Mouse (Mus musculus) left cerebral cortex, postnatal 14 days (tissue): ENCODE measurements around the gene Pan2. TPM values are rescaled to one million over a fixed set of nuclear protein-coding genes. Genes with fewer than 3 reads are reported as not detected.

Source experiments
- DNase-seq, 2 experiments: peaks; one replicate each; pipeline ENCODE4 v3.0.0; 2021 to 2022; ENCODE audit warnings: low spot score in 2 of 2, mixed read lengths in 1 of 2
- intact Hi-C: fragments of 180-260 bp; cut with DNase I; formaldehyde crosslinking; loops from one replicate; pipeline ENCODE4 v1.15.1; 2025
- total RNA-seq, 2 experiments: library from RNA; stranded (reverse); gene quantifications; 2 replicates each; pipeline ENCODE4 v1.2.3; 2021

The Pan2 gene
- total RNA-seq, 2 experiments from 2014 or later = 13.3 to 13.4 TPM

DNA sequence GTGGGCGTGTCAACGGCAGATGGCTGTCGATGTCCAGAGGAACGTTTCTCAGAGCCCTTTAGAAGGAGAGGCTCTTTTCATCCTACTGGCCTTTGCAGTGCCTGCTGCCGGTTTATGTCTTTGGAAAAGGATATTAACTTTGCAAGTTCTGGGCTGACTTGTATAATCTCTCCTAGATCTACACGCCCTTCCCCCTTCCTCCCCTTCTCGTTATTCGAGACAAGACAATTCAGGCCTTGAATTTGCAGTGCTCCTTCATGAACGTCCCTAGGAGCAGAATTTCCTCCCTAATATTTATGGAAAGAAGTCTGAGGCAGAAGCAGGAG is 66.0 kb downstream of the Pan2 start:
- intact Hi-C loops = loop anchor here (5.0 kb wide), 1 partner anchor 88 kb away; the partner anchor contains the start of gene Smarcc2
- no peak for DNase-seq

DNA sequence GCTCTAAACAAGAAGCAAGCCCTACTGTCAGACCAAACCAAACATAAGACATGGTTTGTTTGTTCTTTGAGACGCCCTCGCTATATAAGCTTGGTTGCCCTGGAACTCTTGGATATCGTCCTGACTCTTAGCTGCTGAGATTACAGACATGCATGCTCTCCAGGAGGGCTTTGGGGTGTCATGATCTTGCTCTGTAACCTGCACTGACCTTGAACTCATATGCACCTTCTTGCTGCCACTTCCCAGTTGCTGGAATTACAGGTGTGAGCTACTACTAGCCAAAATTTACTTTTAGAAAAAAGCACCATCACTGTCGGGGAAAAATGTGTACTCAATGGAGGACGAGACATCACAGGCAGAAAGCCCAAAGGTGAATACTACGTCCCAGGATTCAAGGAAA is 66.5 kb downstream of the Pan2 start:
- DNase-seq = no peak
- intact Hi-C loops = loop anchor here (5.0 kb wide), 1 partner anchor 88 kb away; the partner anchor contains the start of gene Smarcc2

DNA sequence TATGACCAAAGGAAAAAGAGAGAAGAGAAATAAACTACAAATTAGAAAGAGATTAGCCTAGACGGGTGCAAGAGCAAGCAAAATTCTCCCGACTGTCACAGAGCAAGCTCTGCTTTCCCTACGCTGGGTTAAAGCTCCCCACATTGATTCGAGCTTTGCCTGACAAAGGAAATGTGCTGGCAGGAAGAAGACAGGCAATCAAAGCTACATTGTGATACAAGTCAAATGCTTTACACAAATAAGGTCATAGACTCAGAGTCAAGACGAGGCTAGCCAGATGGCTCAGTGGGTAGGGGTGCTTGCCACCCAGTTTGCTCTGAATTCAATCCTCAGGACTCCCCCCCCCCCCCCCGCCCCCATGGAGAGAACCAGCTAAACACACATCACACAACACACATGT is 66.9 kb downstream of the Pan2 start:
- DNase-seq = no peak
- intact Hi-C loops = loop anchor here (10.0 kb wide), 1 partner anchor 175 kb away; the partner anchor contains the start of genes Rpl41 and Zc3h10

DNA sequence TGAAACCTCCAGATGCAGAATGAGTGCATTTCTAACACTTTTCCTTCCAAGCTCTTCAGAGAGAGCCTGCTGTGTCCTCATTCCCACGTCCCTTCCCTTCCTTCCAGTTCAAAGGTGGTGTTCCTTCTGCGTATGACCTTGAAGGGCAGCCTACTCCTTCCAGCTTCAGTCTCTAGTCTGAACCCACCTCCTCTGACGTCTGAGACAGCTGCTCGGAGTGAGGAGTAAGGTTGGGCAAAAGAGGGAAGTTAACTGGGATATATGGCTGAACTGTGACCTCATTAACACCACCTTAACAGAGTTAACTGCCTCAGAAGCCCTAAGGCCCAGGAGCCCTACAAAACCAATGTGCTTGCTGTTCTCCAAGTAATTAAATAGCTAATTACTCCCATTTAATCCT is 67.5 kb downstream of the Pan2 start:
- no peak for DNase-seq
- intact Hi-C loops = loop anchor here (10.0 kb wide), 1 partner anchor 174 kb away; the partner anchor contains the start of genes Rpl41 and Zc3h10

Other genes with a start within 250 kb of the Pan2 start
- 100 to 1,000 TPM; 131 to 134 TPM for gene Ptges3, start 244.4 kb upstream of the Pan2 start, total RNA-seq
- 1,000 to 10,000 TPM; 1,697 to 1,804 TPM for gene Atp5b, start 220.1 kb upstream of the Pan2 start, total RNA-seq
- 10 to 100 TPM; 30.6 to 32.4 TPM for gene Baz2a, start 211.8 kb upstream of the Pan2 start, total RNA-seq
- gene Rbms2, start 123.0 kb upstream of the Pan2 start, total RNA-seq = 10 to 100 TPM in 1 of 2 experiments, 1 to 10 TPM in 1; 9.2 to 10.8 TPM
- gene Gls2, start 108.9 kb upstream of the Pan2 start, total RNA-seq = 10 to 100 TPM; 21.3 to 22.6 TPM
- gene Spryd4, start 91.5 kb upstream of the Pan2 start, total RNA-seq = 10 to 100 TPM; 10.7 to 11.3 TPM
- not detected for gene Mip, start 77.5 kb upstream of the Pan2 start, total RNA-seq
- 1 to 10 TPM; 7.2 to 9.9 TPM for gene Timeless, start 71.3 kb upstream of the Pan2 start, total RNA-seq
- gene Apon, start 49.2 kb upstream of the Pan2 start, total RNA-seq = not detected
- not detected for gene Apof, start 34.7 kb upstream of the Pan2 start, total RNA-seq
- gene Stat2, start 32.8 kb upstream of the Pan2 start, total RNA-seq = 10 to 100 TPM; 19.0 to 21.1 TPM
- 1 to 10 TPM in 1 of 2 experiments, under 1 TPM in 1; 0.97 to 1.4 TPM for gene Il23a, start 4.6 kb upstream of the Pan2 start, total RNA-seq
- 10 to 100 TPM; 65.9 to 68.9 TPM for gene Cnpy2, start 19.1 kb downstream of the Pan2 start, total RNA-seq
- 100 to 1,000 TPM; 269 to 271 TPM for gene Cs, start 34.4 kb downstream of the Pan2 start, total RNA-seq
- 10 to 100 TPM; 72.0 to 74.4 TPM for gene Coq10a, start 65.7 kb downstream of the Pan2 start, total RNA-seq
- 10 to 100 TPM; 80.3 to 84.3 TPM for gene Ankrd52, start 73.8 kb downstream of the Pan2 start, total RNA-seq
- 1 to 10 TPM in 1 of 2 experiments, not detected in 1; 1.0 TPM for gene Slc39a5, start 97.9 kb downstream of the Pan2 start, total RNA-seq
- gene Nabp2, start 108.2 kb downstream of the Pan2 start, total RNA-seq = 10 to 100 TPM; 88.3 to 92.5 TPM
- gene Rnf41, start 108.3 kb downstream of the Pan2 start, total RNA-seq = 10 to 100 TPM; 75.0 to 77.2 TPM
- gene Smarcc2, start 155.9 kb downstream of the Pan2 start, total RNA-seq = 100 to 1,000 TPM; 199 to 211 TPM
- gene Myl6, start 190.8 kb downstream of the Pan2 start, total RNA-seq = 100 to 1,000 TPM; 606 to 662 TPM
- 10 to 100 TPM; 19.1 to 21.7 TPM for gene Myl6b, start 195.3 kb downstream of the Pan2 start, total RNA-seq
- gene Esyt1, start 222.5 kb downstream of the Pan2 start, total RNA-seq = 1 to 10 TPM; 8.1 to 9.3 TPM
- 10 to 100 TPM; 11.4 to 12.0 TPM for gene Zc3h10, start 244.4 kb downstream of the Pan2 start, total RNA-seq
- gene Rpl41, start 246.0 kb downstream of the Pan2 start, total RNA-seq = 1,000 to 10,000 TPM; 1,939 to 2,055 TPM